Mouse (Mus musculus): Measurements from ENCODE around the gene Ddah2.
"Not testable (repeated sequence)": the region's sequence is repeated elsewhere in the genome, so short reads cannot be mapped to it uniquely, and the experiment has no call there.

The Ddah2 gene

GRCm38 (mm10) chr17:35027277-35028068, 31.4 kb upstream of the Ddah2 start, which contains the start of gene Sapcd1:
Sapcd1 (minus strand) TSS chr17:35028016.
- DNase-seq (ENCODE audit: low spot score) = no peak

- DNase-seq (ENCODE audit: low spot score) = no peak
These were observed 30.5 kb upstream of the Ddah2 start for GRCm38 (mm10) chr17:35028315-35028714.

- no peak for DNase-seq (ENCODE audit: low spot score)
These were observed 28.9 kb upstream of the Ddah2 start for GRCm38 (mm10) chr17:35029691-35030532.

DNA sequence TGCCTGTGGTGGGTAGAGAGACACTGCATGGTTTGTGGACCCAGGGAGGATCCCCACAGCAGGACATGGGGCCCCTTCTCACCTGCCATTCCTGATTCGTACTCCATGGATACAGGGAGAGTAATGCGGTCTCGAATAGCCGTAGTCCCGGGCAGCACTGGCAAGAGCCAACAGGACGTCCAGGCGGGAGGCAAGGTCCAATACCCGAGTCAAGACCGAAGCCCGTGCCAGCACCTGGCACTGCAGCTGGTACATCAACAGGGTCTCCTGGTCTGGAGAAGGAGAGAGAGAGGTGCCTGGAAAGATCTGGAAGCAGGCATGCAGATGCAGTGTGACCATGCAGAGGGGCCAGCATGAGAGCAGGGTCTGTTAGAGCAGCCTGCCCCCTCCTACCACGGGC, 27.6 kb upstream of the Ddah2 start:
- no peak for DNase-seq (ENCODE audit: low spot score)

GRCm38 (mm10) chr17:35031880-35032279, 27.0 kb upstream of the Ddah2 start:
- no peak for DNase-seq (ENCODE audit: low spot score)

DNA sequence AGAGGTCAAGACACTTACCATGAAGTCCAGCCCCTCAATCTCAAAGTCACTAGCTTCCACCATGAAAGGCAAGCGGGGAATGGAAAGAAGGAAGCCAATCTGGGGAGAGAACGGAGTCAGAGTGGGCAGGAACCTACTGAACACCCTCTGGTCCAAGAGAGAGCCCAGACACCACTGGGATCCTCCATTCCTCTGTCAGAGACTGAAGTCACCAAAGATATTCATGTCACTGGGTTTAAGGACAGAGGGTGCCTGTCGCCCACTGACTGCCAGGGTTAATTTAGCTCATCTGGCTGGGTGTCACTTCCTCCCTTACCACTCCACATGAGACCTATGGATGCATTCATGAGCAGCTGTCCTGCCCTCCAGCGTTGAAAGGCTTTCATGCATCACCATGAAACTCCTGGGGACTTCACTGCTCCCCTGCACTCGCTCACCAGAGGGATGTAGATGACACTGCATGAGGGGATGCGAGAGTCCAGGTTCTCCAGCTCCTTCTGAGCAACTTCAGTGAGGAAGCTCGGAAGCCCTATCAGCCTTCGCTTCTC, 26.4 kb upstream of the Ddah2 start:
- no peak for DNase-seq (ENCODE audit: low spot score)

GRCm38 (mm10) chr17:35033703-35034102, 25.1 kb upstream of the Ddah2 start:
- not testable (repeated sequence) for DNase-seq (ENCODE audit: low spot score)

GRCm38 (mm10) chr17:35034896-35035295, 23.9 kb upstream of the Ddah2 start:
- DNase-seq (ENCODE audit: low spot score) = no peak

DNA sequence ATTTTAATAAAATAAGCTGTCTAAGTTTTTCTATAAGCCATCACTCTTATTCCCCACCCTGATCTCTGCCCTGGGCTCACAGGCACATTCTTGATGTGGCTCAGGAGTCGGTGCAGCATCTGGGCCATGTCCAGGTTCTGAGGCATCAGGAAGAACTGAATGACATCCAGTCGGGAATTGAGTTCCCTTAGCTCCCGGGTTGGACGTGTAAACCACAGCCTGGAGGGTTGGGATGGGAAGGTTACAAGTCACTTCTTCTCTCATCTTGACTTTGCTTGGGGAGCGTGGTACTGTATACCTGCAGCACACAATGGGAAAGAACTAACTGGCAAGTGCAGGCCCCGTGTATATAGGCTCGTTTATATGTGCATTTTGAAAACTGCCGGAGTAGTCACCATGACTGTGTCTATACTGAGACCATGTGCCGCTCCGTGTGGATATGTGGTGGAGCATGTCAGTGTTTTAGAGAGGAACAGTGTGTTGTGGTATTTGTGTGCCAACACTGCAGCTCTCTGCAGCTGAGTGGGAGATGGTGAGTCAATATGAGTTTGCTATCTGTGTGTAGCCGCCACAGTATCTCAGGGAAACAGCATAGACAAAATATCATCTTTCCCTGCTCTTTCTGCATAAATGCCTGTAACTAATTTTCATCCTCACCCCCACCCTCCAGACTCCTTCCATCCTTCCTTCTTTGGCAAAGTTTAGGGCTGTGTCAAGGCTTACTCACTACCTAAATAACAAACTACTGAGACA, 19.5 kb upstream of the Ddah2 start:
- no peak for DNase-seq (ENCODE audit: low spot score)

DNA sequence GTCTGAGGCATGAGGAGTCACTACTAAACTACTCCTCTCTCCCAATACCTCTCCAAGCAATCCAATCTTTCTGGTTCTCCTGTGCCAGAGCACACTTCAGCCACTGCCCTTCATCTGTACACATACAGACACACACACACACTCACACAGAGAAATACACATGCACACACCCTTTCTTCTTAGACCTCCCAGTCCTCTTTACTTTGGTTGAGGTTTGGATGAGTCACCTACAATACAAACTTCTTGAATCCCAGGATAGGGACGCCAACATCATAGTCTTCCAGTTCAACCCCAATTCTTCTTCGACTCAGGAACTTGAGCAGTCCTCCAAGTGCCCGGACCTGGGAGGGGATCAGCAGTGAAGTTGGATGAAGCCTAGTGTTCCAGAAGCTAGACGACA, 15.0 kb upstream of the Ddah2 start:
- DNase-seq (ENCODE audit: low spot score) = no peak

DNA sequence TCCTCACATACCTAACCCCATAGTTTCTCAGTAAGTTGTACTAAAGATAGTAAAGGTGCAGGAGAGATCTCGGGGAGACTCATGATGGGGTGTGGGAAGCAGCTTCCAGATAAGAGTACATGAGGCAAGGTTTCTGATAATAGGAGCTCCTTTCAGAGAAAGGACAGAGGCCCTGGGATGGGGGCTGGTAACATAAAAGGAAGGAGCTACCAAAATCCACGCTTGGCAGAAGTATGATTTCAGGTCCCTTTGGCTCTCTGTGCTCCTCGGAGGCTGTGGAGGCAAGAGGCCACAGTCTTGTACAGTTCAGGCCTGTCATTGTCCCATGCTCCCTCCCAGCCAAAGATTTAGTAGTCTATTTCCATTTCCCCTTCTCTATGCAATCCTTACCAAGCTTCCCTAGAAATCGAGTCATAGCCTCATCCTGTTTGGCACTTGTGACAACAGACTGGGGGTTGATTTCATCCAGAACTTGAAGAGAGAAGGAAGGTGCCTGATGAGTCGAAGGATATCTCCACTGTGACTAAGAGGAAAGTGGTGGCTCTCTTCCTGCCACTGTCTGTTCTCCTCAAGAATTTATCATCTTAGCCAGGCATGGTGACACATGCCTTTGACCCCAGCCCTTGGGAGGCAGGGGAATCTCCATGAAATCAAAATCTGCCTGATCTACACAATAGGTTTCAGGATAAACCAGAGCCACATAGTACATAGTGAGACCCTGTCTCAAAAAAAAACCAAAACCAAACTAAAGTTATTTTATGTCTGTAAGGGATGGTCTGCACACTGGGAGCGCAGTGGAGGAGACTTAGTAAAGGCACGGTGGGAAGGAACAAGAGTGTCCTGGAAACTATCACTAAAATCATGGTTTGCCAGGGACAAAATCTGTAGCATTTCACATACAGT, 13.7 kb upstream of the Ddah2 start:
- no peak for DNase-seq (ENCODE audit: low spot score)

- peak; percentile 48 for DNase-seq (ENCODE audit: low spot score)
These were observed 12.8 kb upstream of the Ddah2 start for GRCm38 (mm10) chr17:35045807-35046680.

GRCm38 (mm10) chr17:35046681-35047455, 12.0 kb upstream of the Ddah2 start, which contains the start of gene Msh5:
Msh5 (minus strand) TSS chr17:35046745.
- peak; percentile 88 for DNase-seq (ENCODE audit: low spot score)

- DNase-seq (ENCODE audit: low spot score) = no peak
These were observed 11.1 kb upstream of the Ddah2 start for GRCm38 (mm10) chr17:35047688-35048087.

- DNase-seq (ENCODE audit: low spot score) = no peak
These were observed 10.5 kb upstream of the Ddah2 start for GRCm38 (mm10) chr17:35048149-35048931.

DNA sequence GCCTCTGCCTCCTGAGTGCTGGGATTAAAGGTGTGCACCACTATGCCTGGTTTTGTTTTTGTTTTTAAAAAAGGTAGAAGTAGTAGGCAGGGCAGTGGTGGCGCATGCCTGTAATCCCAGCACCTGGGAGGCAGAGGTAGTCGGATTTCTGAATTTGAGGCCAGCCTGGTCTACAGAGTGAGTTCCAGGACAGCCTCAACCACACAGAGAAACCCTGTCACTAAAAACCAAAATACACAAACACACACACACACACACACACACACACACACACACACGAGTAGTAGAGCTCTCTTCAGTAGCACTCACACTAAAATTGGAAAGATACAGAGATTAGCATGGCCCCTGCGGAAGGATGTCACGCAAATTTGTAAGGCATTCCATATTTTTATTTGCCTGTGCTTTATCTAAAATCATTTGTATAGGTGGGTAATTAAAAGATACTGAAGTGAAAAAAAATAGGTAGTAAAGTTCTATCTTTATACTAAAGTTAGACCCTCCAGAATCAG, 9.8 kb upstream of the Ddah2 start:
- DNase-seq (ENCODE audit: low spot score) = no peak

DNA sequence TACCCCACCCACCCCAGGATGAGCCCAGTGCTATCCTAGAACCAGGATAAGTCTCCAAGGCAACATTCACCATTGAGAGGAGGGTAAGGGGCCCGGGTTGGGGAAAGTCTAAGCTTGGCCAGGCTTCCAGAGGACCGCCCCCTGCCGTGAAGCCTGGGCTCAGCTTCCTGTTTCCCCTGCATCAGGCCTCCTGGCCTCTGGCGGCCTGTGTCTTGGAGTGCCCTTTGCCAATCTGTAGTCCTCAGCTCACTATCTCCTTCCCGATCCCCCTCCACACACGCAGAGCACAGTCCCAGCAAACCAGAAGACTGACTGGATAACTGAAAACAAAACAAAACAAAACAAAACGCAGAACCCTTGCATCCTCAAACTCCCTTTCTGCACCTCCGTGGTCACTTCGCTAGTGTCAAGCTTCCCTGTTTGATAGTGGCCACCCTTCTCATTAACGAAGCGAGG, 9.2 kb upstream of the Ddah2 start, which contains the start of gene Clic1:
Clic1 (plus strand) TSS at position 406 of the 456 bp plus-strand sequence.
- DNase-seq (ENCODE audit: low spot score) = peak; percentile 55
